Mouse (Mus musculus) left cerebral cortex, postnatal 10 days (tissue): Measurements from ENCODE around the gene Smurf1. TPM values are rescaled to one million over a fixed set of nuclear protein-coding genes. Genes with fewer than 3 reads are reported as not detected.

Source experiments
- DNase-seq, 2 experiments: peaks; one replicate each; pipeline ENCODE4 v3.0.0; 2021 to 2022; ENCODE audit warnings: low spot score in 2 of 2, mixed read lengths in 1 of 2; ENCODE audit errors: extremely low spot score in 1 of 2
- intact Hi-C: fragments of 180-260 bp; cut with DNase I; formaldehyde crosslinking; loops from one replicate; pipeline ENCODE4 v1.15.1; 2025
- total RNA-seq, 2 experiments: library from RNA; stranded (reverse); gene quantifications; 2 replicates each; pipeline ENCODE4 v1.2.3; 2021

Smurf1 gene
- total RNA-seq = 10 to 100 TPM; 39.4 to 40.2 TPM

GRCm38 (mm10) chr5:144965639-144966351 is at the start of gene Smurf1:
Gene Smurf1, minus strand, starts transcription at chr5:144965847.
- intact Hi-C loops = loop anchor here (5.0 kb wide), 1 partner anchor 48 kb away; no protein-coding TSS in a partner anchor
- peak; percentile 76 to 96 for DNase-seq

DNA sequence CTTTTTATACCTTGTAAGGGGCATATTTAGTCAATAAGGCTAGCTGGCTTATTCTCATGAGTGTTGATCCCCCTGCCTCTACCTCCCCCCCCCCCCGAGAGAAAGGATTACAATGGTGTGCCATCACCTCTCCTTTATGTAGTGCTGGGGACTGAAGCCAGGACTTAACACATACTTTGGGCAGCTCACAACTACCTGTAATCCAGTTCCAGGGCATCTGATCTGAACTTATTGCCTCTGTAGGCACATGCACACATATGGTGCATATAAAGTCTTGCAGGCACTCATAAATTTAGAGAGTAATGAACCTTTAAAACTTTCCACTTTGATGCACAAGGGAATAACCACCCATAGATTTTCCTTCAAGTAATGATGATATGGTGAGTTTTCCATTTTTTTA is 48.6 kb upstream of the Smurf1 start:
- DNase-seq = no peak
- intact Hi-C loops = no loop called here

DNA sequence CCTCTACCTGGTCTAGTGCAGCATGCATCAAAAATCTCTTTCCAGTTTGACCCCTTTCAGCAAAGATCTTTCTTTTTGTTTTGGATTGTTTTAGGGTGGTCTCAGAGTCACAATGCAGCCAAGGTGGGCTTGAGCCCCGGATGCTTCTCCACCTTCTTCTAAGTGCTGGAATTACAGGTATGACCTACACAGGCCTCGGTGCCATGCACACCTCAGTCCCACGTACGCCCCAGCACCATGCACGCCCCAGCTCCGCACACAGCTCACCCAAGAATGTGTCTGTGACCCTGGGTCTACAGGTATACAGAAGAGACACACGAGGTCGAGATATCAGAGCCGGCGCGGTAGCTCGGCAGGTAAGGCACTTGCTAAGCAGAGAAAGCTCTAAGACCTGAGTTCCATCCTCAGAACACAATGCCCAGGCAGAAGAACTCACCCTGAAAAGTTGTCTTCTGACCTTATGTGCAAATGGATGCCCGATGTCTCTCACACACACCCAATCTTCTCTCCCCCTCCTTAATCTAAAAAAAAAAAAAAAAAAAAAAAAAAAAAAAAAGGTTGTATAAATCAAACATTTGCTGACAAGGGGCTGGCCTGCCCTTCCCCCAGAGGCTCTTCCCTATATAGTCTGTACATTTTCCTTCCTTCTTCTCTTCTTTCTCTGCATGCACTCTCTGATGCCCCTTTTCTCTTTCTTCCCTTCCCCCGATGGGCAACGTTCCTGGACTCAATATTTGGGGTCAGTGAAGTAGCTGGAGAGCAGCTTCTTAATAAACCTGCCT is 43.4 kb upstream of the Smurf1 start:
- no peak for DNase-seq
- intact Hi-C loops = no loop called here

- intact Hi-C loops = no loop called here
These were observed 39.9 kb upstream of the Smurf1 start for GRCm38 (mm10) chr5:145005596-145005995.

DNA sequence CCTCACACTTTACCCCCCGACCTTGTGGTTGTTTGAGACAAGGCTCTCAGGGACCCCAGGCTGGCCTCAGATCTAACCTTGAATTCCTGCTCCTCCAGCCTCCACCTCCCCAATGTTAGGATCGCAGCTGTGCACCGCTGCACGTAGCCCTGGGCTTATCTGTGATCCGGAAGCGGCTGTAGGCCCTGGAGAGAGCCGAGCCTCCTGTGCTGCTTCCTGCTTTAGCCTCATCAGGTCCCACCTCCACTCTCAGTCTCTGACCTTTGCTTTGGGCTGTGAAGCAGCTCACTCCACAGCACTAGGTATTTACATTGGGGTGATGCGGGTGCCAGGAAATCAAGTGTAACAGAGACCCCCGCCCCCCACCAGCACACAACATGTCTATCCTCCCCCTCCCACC is 38.8 kb upstream of the Smurf1 start:
- no peak for DNase-seq
- intact Hi-C loops = no loop called here

More at GRCm38 (mm10) chr5:145005596-145005995, 39.9 kb upstream of the Smurf1 start:
- DNase-seq = no peak

- intact Hi-C loops = no loop called here
- no peak for DNase-seq
These were observed 37.7 kb upstream of the Smurf1 start for GRCm38 (mm10) chr5:145003362-145003761.

GRCm38 (mm10) chr5:144998491-144998890 is 32.8 kb upstream of the Smurf1 start:
- intact Hi-C loops = no loop called here
- DNase-seq = no peak

- no peak for DNase-seq
- intact Hi-C loops = no loop called here
These were observed 24.8 kb upstream of the Smurf1 start for GRCm38 (mm10) chr5:144990481-144990880.

GRCm38 (mm10) chr5:144990051-144990450 is 24.4 kb upstream of the Smurf1 start:
- intact Hi-C loops = no loop called here
- DNase-seq = no peak

DNA sequence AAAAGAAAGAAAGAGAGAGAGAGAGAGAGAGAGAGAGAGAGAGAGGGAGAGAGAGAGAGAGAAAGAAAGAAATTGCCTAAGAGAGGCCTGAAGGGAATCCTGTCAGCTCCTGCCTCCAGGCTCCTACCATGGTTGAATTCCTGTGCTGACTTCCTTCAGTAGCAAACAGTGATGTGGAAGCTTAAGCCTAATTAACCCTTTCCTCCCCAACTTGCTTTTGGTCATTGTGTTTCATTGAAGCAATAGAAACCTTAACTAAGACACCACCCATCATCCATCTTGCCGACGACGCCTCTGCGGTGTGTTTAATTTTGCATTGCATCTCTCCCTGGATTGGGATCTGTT is 23.4 kb upstream of the Smurf1 start:
- no peak for DNase-seq
- intact Hi-C loops = loop anchor here (5.0 kb wide), 1 partner anchor 112 kb away; no protein-coding TSS in a partner anchor

DNA sequence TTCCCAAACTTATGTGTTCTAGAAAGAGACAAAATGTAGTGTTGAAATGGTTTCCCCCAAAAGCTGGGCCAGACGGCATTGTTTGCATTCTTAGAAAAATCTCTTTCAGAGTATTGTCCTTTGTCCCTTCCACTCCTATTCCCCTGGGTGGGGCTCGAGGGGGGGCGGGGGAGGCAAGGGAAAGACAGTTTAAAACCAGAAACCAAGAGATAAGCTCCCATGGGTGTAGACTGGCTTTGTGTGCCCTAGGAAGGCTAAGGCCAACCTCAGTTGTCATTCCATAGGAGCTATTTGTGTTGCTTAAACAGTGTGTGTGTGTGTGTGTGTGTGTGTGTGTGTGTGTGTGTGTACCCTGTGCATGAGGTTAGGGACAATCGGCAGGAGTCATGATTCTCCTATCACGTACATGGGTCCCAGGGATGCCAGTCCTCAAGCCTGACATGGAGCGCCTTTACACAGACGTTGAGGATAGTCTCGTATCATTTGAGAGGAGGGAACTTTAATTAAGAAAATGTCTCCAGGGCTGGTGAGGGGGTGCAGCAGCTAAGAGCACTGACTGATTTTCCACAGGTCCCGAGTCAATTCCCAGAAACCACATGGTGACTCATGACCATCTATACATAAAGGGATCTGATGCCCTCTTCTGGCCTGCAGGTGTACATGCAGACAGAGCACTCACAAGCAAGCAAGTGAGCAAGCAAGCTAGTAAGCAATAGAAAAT is 22.9 kb upstream of the Smurf1 start:
- intact Hi-C loops = loop anchor here (5.0 kb wide), 1 partner anchor 111 kb away; no protein-coding TSS in a partner anchor
- peak in 1 of 2 experiments; percentile 74 for DNase-seq

- intact Hi-C loops = loop anchor here (5.0 kb wide), 1 partner anchor 110 kb away; no protein-coding TSS in a partner anchor
- no peak for DNase-seq
These were observed 21.9 kb upstream of the Smurf1 start for GRCm38 (mm10) chr5:144987561-144987960.

- intact Hi-C loops = loop anchor here (5.0 kb wide), 1 partner anchor 108 kb away; no protein-coding TSS in a partner anchor
- DNase-seq = no peak
These were observed 19.2 kb upstream of the Smurf1 start for GRCm38 (mm10) chr5:144984839-144985238.

- no peak for DNase-seq
- intact Hi-C loops = no loop called here
These were observed 17.6 kb upstream of the Smurf1 start for GRCm38 (mm10) chr5:144983227-144983626.

DNA sequence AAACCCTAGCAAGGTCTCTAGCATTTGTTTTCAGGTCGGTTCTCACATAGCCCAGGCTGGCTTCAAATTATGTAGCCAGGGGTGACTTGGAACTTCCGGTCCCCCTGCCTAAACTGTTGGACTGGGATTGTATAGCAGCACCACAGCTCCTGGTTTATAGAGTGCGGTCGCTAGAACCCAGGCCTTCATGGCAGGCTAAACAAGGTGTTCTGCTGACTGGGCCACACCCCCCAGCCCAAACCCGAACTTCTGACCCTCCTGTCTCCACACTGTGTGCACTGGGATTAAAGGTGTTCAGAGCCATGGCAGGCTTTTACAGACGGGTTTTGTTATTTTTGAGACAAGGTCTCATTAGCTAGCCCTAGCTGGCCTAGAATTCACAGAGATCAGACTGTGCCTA is 13.5 kb upstream of the Smurf1 start:
- no peak for DNase-seq
- intact Hi-C loops = no loop called here

DNA sequence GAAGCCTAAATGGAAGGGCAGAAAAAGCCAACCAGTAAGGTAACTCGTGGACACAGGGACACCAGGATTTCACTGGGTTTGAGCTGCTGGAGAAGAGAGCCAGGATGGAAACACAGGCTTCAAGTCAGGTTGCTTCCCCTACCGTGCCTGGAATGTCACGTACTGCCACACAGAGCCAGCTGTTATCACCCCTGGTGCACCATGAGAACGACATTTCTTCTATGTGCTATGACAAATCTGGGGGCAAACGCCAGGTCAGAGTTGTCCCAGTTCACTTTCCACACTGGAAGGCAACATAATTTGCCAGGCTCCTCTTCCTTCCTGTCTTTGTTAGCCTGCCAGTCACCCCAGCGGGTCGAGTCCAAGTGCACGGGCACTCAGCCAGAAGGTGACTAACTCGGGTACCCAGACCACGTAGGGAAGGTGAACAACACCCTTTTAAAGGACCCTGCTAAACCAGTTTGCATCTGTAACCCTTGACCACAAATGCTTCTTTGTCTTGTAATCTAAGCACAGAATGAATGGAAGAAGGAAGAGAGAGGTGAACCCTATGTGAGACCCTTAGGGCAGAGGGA is 13.0 kb upstream of the Smurf1 start:
- no peak for DNase-seq
- intact Hi-C loops = no loop called here

GRCm38 (mm10) chr5:144971266-144971665 is 5.6 kb upstream of the Smurf1 start:
- DNase-seq = no peak
- intact Hi-C loops = no loop called here

DNA sequence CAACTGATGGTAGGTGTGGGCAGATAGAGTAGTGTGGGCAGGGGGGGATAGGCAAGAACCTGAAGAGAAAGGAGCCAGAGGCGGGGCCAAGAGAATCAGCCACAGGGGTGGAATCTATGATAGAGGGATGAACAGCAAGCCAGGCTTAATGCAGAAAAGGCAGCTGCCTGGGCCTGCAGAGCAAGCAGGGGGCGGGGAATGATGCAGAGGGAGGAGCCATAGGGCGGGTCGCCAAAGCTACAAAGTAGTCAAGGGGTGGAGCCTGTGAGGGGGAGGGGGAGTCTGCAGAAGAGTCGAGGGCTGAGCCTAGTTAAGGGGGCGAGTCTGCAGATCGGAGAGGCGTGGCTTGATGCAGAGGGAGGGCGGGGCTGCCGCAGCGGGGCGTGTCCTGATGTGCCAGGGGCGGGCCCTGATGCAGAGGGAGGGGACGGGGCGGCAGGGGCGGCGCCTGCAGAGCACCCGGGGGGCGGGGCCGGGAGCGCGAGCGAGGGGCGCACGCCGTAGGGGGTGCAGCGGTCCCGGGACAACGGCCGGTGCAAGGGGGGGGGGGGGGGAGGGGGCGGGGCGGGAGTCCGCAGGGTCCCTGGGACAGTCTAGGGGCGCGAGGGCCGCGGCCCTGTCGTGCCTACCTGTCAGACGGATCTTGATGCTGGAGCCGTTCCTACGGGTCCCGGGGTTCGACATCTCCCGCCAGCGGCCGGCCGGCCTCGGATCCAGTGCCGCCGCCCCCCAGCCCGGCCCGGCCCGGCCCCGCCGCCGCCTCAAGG is 592 bp downstream of the Smurf1 start:
- intact Hi-C loops = loop anchor here (5.0 kb wide), 1 partner anchor 48 kb away; no protein-coding TSS in a partner anchor
- DNase-seq = peak; percentile 66 to 92
